Mouse (Mus musculus): ENCODE measurements around the gene Zfp385a. TPM values are rescaled to one million over a fixed set of nuclear protein-coding genes. Genes with fewer than 3 reads are reported as not detected.

The Zfp385a gene
- total and polyA plus RNA-seq, 3 experiments: 1.2 to 59.9 (median 2.7) TPM

DNA sequence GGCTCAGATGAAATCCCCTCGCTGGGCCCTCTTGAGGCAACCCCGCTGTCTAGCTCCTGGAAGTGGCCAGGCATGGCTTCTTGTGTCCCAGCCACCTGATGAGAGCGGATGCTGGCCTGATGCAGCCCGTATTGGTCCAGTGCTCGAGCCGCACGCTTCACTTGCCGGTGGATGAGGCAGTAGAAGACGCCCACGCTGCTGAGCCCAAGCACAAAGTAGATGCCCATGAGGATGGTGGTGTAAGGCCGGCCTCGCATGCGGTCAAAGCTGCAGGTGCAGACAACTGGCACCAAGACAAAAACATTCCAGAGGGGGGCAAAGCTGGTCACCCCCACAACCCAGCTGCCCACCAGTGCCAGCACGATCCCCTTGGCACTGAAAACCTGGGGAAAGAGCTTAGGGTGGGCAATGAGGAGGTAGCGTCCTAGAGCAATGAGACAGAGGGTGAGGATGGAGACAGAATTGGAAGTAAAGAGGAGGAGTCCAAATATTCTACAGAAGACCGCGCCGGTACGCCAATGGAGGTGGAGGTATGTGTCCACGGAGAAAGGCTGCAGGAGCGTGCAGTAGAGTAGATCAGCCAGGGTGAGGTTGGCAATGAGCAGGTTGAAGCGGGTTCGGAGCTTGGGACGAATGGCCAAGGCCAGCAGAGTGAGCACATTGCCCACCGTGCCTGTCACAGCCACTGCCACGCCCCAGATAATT is 30.9 kb downstream of the Zfp385a start:
- no peak overlapping the region for H3K27ac ChIP-seq (ENCODE audit: insufficient read depth, low read depth)
- H3K4me3 ChIP-seq (replicated peaks in 1 of 3; ENCODE audit: low read depth in 2 of 3, low read length in 2 of 3, poor library complexity in 1 of 3): no peak overlapping the region
- peaks cover 9 to 76% of the 10 kb centered on the region in 2 experiments; a peak in 3 of 4 replicates for H3K4me1 ChIP-seq (ENCODE audit: control insufficient read depth in 1 of 2, insufficient read depth in 2 of 2)
- H3K9ac ChIP-seq (ENCODE audit: insufficient read depth, low read depth): no peak overlapping the region
- H3K27me3 ChIP-seq (replicated peaks): peaks cover 3% of the 10 kb centered on the region
- H3K36me3 ChIP-seq (replicated peaks in 1 of 2; ENCODE audit: control insufficient read depth in 1 of 2, insufficient read depth in 1 of 2, low read length in 1 of 2): peaks cover 0 to 10% of the 10 kb centered on the region in 2 experiments
- no peaks in the 10 kb centered on the region for H3K79me2 ChIP-seq (replicated peaks; ENCODE audit: control insufficient read depth, extremely low read depth, insufficient read depth, poor library complexity, severe bottlenecking)
- dilution Hi-C loops (cut with MboI; ENCODE audit: extremely low pct_ligation_motif_present, extremely low pct_unique_long_range_greater_than_20kb, low sequenced_read_pairs) (no loop called here), in situ Hi-C loops (cut with MboI; ENCODE audit: low pct_ligation_motif_present, low pct_unique_long_range_greater_than_20kb, low sequenced_read_pairs) (loop anchor here (5.0 kb wide), 2 partner anchors 57 to 122 kb away; no protein-coding TSS in a partner anchor)
- TF ChIP-seq MAZ (IDR thresholded peaks at IDR 0.05; ENCODE audit: low read depth, low read length): no peak
- TF ChIP-seq POLR2AphosphoS2 (IDR thresholded peaks at IDR 0.05; ENCODE audit: low read depth, low read length): no peak
- no peak for TF ChIP-seq TBP (conservative IDR thresholded peaks at IDR 0.05; ENCODE audit: low read depth, low read length)
- no peak for TF ChIP-seq GABPA (IDR thresholded peaks at IDR 0.05; ENCODE audit: insufficient replicate concordance, low read depth, low read length)
- TF ChIP-seq MYC (IDR thresholded peaks at IDR 0.05; ENCODE audit: low read depth, low read length): no peak
- TF ChIP-seq MAFK (IDR thresholded peaks at IDR 0.05; ENCODE audit: insufficient replicate concordance, low read length): no peak
- no peak for TF ChIP-seq E2F4 (IDR thresholded peaks at IDR 0.05; ENCODE audit: insufficient replicate concordance, low read depth, low read length)
- no peak for TF ChIP-seq ELF1 (IDR thresholded peaks at IDR 0.05; ENCODE audit: low read depth, low read length)
- no peak for TF ChIP-seq RAD21 (IDR thresholded peaks at IDR 0.05; ENCODE audit: low read depth, low read length)
- TF ChIP-seq ETS1 (conservative IDR thresholded peaks at IDR 0.05; ENCODE audit: low read depth, low read length): no peak
- no peak for TF ChIP-seq ZNF384 (IDR thresholded peaks at IDR 0.05; ENCODE audit: low read depth, low read length)
- no peak for TF ChIP-seq MXI1 (IDR thresholded peaks at IDR 0.05; ENCODE audit: low read depth, low read length)
- TF ChIP-seq MEF2A (IDR thresholded peaks at IDR 0.05; ENCODE audit: borderline replicate concordance, low read depth, low read length): no peak
- TF ChIP-seq KAT2A (IDR thresholded peaks at IDR 0.05; ENCODE audit: insufficient replicate concordance, low read length): no peak
- no peak for TF ChIP-seq CHD1 (IDR thresholded peaks at IDR 0.05; ENCODE audit: low read depth, low read length)
- no peak for TF ChIP-seq POLR2A (IDR thresholded peaks at IDR 0.05; ENCODE audit: low read depth, low read length)
- no peak for TF ChIP-seq ZKSCAN1 (IDR thresholded peaks at IDR 0.05; ENCODE audit: borderline replicate concordance, low read depth, low read length)
- TF ChIP-seq USF1 (IDR thresholded peaks at IDR 0.05; ENCODE audit: low read depth, low read length): no peak
- no peak for DNase-seq (ENCODE audit: extremely low read depth)
- no peaks in the 10 kb centered on the region for H3K9me3 ChIP-seq (replicated peaks; ENCODE audit: low read length)
- H3K4me2 ChIP-seq (ENCODE audit: insufficient read depth, low read depth, poor library complexity, severe bottlenecking): no peak overlapping the region

All from CH12.LX (cell line).